Mouse (Mus musculus) megakaryocyte, embryonic 14.5 days (primary cell): ENCODE results near the gene Fxyd6. TPM values are rescaled to one million over a fixed set of nuclear protein-coding genes. Genes with fewer than 3 reads are reported as not detected.

ENCODE experiments used
- H3K27me3 ChIP-seq: replicated peaks from 2 replicates; pipeline ENCODE3; 2012; ENCODE audit warnings: inconsistent platforms
- H3K36me3 ChIP-seq: replicated peaks from 2 replicates; pipeline ENCODE3; 2012; ENCODE audit warnings: low read length, inconsistent platforms, mixed read lengths
- H3K4me1 ChIP-seq: 2 replicates; pipeline ENCODE4 v1.6.1; 2012; ENCODE audit warnings: inconsistent platforms
- H3K4me3 ChIP-seq: replicated peaks from 2 replicates; pipeline ENCODE3; 2012; ENCODE audit warnings: moderate library complexity, mild to moderate bottlenecking, inconsistent platforms
- H3K9me3 ChIP-seq: 2 replicates; pipeline ENCODE4 v1.6.1; 2012; ENCODE audit warnings: inconsistent platforms
- FLI1 ChIP-seq: IDR thresholded peaks from 2 replicates; pipeline ENCODE4 v1.6.1; 2012; ENCODE audit warnings: low read length, inconsistent platforms, mixed read lengths
- GATA1 ChIP-seq: IDR thresholded peaks from 3 replicates; pipeline ENCODE4 v1.6.1; 2012; ENCODE audit warnings: mixed read lengths, low read length, inconsistent platforms, borderline replicate concordance
- polyA plus RNA-seq: library from polyadenylated mRNA; stranded (reverse); fragments of >175 nt; gene quantifications from 2 replicates; pipeline ENCODE4 v1.2.3, GENCODE M21; 2012; ENCODE audit warnings: low replicate concordance; ENCODE audit not compliant: insufficient read depth

Gene Fxyd6
- polyA plus RNA-seq, 1 experiment: not detected

GRCm38 (mm10) chr9:45406808-45407207, 36.8 kb downstream of the Fxyd6 start:
- Histone ChIP-seq H3K9me3 (peaks cover 5% of the 10 kb centered on the region; the same call in 1 of the 2 replicates), H3K4me1 (peaks cover 35% of the 10 kb centered on the region), H3K27me3 (peaks cover 87% of the 10 kb centered on the region), H3K36me3 (no peaks in the 10 kb centered on the region), H3K4me3 (no peak overlapping the region)
- TF ChIP-seq FLI1 (no peak), GATA1 (no peak)

GRCm38 (mm10) chr9:45407706-45408675, 38.0 kb downstream of the Fxyd6 start:
- H3K4me3 ChIP-seq: peak overlapping the region; percentile 80
- peaks cover 77% of the 10 kb centered on the region for H3K27me3 ChIP-seq
- TF ChIP-seq FLI1: no peak
- no peak for TF ChIP-seq GATA1
- H3K36me3 ChIP-seq: no peaks in the 10 kb centered on the region
- peaks cover 42% of the 10 kb centered on the region for H3K4me1 ChIP-seq
- H3K9me3 ChIP-seq: peaks cover 5% of the 10 kb centered on the region; the same call in 1 of the 2 replicates

- peaks cover 37% of the 10 kb centered on the region for H3K4me1 ChIP-seq
- H3K36me3 ChIP-seq: no peaks in the 10 kb centered on the region
- H3K4me3 ChIP-seq: no peak overlapping the region
- peaks cover 5% of the 10 kb centered on the region; the same call in 1 of the 2 replicates for H3K9me3 ChIP-seq
- H3K27me3 ChIP-seq: peaks cover 67% of the 10 kb centered on the region
- no peak for TF ChIP-seq GATA1
- no peak for TF ChIP-seq FLI1
Measured at GRCm38 (mm10) chr9:45410193-45410592, 40.2 kb downstream of the Fxyd6 start.

- H3K4me1 ChIP-seq: peaks cover 33% of the 10 kb centered on the region
- no peak overlapping the region for H3K4me3 ChIP-seq
- no peak for TF ChIP-seq GATA1
- no peaks in the 10 kb centered on the region for H3K36me3 ChIP-seq
- H3K27me3 ChIP-seq: peaks cover 63% of the 10 kb centered on the region
- peaks cover 5% of the 10 kb centered on the region; the same call in 1 of the 2 replicates for H3K9me3 ChIP-seq
Measured at GRCm38 (mm10) chr9:45410614-45411013, 40.6 kb downstream of the Fxyd6 start.

GRCm38 (mm10) chr9:45411111-45411510, 41.1 kb downstream of the Fxyd6 start:
- TF ChIP-seq FLI1: no peak
- TF ChIP-seq GATA1: no peak
- Histone ChIP-seq H3K36me3 (no peaks in the 10 kb centered on the region), H3K4me1 (peaks cover 33% of the 10 kb centered on the region), H3K9me3 (peaks cover 5% of the 10 kb centered on the region; the same call in 1 of the 2 replicates), H3K27me3 (peaks cover 62% of the 10 kb centered on the region), H3K4me3 (no peak overlapping the region)

GRCm38 (mm10) chr9:45411803-45412202, 41.8 kb downstream of the Fxyd6 start:
- H3K27me3 ChIP-seq: peaks cover 57% of the 10 kb centered on the region
- peaks cover 40% of the 10 kb centered on the region for H3K4me1 ChIP-seq
- TF ChIP-seq GATA1: no peak
- H3K9me3 ChIP-seq: peaks cover 5% of the 10 kb centered on the region; the same call in 1 of the 2 replicates
- H3K4me3 ChIP-seq: peak overlapping the region; percentile 64
- H3K36me3 ChIP-seq: no peaks in the 10 kb centered on the region

- peak overlapping the region; percentile 74 for H3K4me3 ChIP-seq
- H3K9me3 ChIP-seq: peaks cover 5% of the 10 kb centered on the region; the same call in 1 of the 2 replicates
- H3K36me3 ChIP-seq: no peaks in the 10 kb centered on the region
- peaks cover 40% of the 10 kb centered on the region for H3K4me1 ChIP-seq
- H3K27me3 ChIP-seq: peaks cover 53% of the 10 kb centered on the region
- TF ChIP-seq FLI1: no peak
- no peak for TF ChIP-seq GATA1
Measured at GRCm38 (mm10) chr9:45412287-45412686, 42.3 kb downstream of the Fxyd6 start.

- no peak for TF ChIP-seq GATA1
- no peak for TF ChIP-seq FLI1
- no peaks in the 10 kb centered on the region for H3K36me3 ChIP-seq
- H3K4me3 ChIP-seq: no peak overlapping the region
- peaks cover 40% of the 10 kb centered on the region for H3K4me1 ChIP-seq
- H3K27me3 ChIP-seq: peaks cover 52% of the 10 kb centered on the region
- peaks cover 5% of the 10 kb centered on the region; the same call in 1 of the 2 replicates for H3K9me3 ChIP-seq
Measured at GRCm38 (mm10) chr9:45412700-45413477, 42.9 kb downstream of the Fxyd6 start.

- Histone ChIP-seq H3K9me3 (peaks cover 5% of the 10 kb centered on the region; the same call in 1 of the 2 replicates), H3K27me3 (peaks cover 52% of the 10 kb centered on the region), H3K4me3 (no peak overlapping the region), H3K36me3 (no peaks in the 10 kb centered on the region), H3K4me1 (peaks cover 36% of the 10 kb centered on the region)
- TF ChIP-seq GATA1 (no peak), FLI1 (no peak)
Measured at GRCm38 (mm10) chr9:45413478-45414140, 43.6 kb downstream of the Fxyd6 start.
